Mouse (Mus musculus): ENCODE results near the gene Cilp. TPM values are rescaled to one million over a fixed set of nuclear protein-coding genes. Genes with fewer than 3 reads are reported as not detected.

Gene Cilp
- polyA plus RNA-seq, 1 experiment from 2014 or later, result 9.7 TPM

Other genes with a start within 250 kb of the Cilp start
- gene Hacd3, start 243.5 kb upstream of the Cilp start, polyA plus RNA-seq (2014; fragmentation: Nextera tagmentation; extraction: Ambion mirVana), result 37.9 and 41.5 TPM in 2 replicates
- gene Dpp8, start 232.8 kb upstream of the Cilp start, polyA plus RNA-seq (2014; fragmentation: Nextera tagmentation; extraction: Ambion mirVana), result 31.7 and 32.2 TPM in 2 replicates
- 55.6 and 58.5 TPM in 2 replicates for gene Igdcc4, start 163.7 kb upstream of the Cilp start, polyA plus RNA-seq (2014; fragmentation: Nextera tagmentation; extraction: Ambion mirVana)
- gene Igdcc3, start 124.0 kb upstream of the Cilp start, polyA plus RNA-seq (2014; fragmentation: Nextera tagmentation; extraction: Ambion mirVana), result 1.1 and 1.4 TPM in 2 replicates
- 6.9 and 7.2 TPM in 2 replicates for gene Parp16, start 69.8 kb upstream of the Cilp start, polyA plus RNA-seq (2014; fragmentation: Nextera tagmentation; extraction: Ambion mirVana)
- 55.8 and 56.3 TPM in 2 replicates for gene Clpx, start 29.1 kb downstream of the Cilp start, polyA plus RNA-seq (2014; fragmentation: Nextera tagmentation; extraction: Ambion mirVana)
- 11.5 and 11.9 TPM in 2 replicates for gene Pdcd7, start 80.9 kb downstream of the Cilp start, polyA plus RNA-seq (2014; fragmentation: Nextera tagmentation; extraction: Ambion mirVana)
- gene Ubap1l, start 95.9 kb downstream of the Cilp start, polyA plus RNA-seq (2014; fragmentation: Nextera tagmentation; extraction: Ambion mirVana), result 0.72 TPM in 1 of 2 replicates, not detected in the other
- gene Kbtbd13, start 126.5 kb downstream of the Cilp start, polyA plus RNA-seq (2014; fragmentation: Nextera tagmentation; extraction: Ambion mirVana), result 1.8 and 2.1 TPM in 2 replicates
- gene Rasl12, start 133.3 kb downstream of the Cilp start, polyA plus RNA-seq (2014; fragmentation: Nextera tagmentation; extraction: Ambion mirVana), result 9.6 and 10.9 TPM in 2 replicates
- gene Slc51b, start 157.8 kb downstream of the Cilp start, polyA plus RNA-seq (2014; fragmentation: Nextera tagmentation; extraction: Ambion mirVana), result not detected in 2 replicates
- 14.6 and 17.9 TPM in 2 replicates for gene Mtfmt, start 170.6 kb downstream of the Cilp start, polyA plus RNA-seq (2014; fragmentation: Nextera tagmentation; extraction: Ambion mirVana)
- gene Spg21, start 195.8 kb downstream of the Cilp start, polyA plus RNA-seq (2014; fragmentation: Nextera tagmentation; extraction: Ambion mirVana), result 176 and 185 TPM in 2 replicates